Comparison of ENCODE assay signal across 8 mouse cellular contexts in the genomic region with DNA sequence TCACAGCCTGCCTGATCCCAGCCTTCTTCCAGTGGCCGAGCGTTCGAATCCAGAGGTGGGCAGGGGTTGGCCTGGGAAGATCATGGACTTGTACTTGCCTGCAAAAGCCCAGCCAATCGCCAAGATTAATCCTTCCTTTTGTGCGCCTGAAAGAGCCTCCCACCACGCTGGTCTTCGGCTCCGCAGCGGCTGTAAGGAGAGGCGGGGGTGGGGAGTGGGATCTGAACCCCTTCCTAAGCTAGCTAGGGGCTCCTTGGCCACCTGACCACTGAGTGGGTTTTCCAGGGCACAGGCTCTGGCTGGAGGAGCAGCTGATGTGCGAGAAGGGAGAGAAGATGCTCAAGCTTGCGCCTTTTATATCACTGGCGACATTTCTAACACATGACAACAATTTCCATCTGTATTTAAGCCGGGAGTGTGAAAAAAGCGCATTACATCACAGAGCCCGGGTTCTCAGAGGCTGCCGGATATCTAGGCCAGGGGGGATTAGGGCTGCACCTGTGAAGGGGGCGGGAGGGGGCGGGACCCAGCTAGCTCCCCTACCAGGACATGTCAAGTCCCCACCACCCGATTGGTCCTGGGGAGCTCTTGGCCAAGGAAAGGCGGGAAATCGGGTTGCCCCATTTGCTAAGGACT.
DNase-seq lines count a peak whose midpoint lies in the region; ATAC-seq lines count a peak whose summit lies in the region.

No protein-coding gene starts in this region.

- 0 out of 2 replicates have a peak overlapping the region, but pooled peaks have one; percentile 41 for H3K27ac ChIP-seq in heart, embryonic 11.5 days (ENCODE audit: low read depth, low read length)

- peak overlapping the region; percentile 72 for H3K4me2 ChIP-seq in heart, embryonic 11.5 days

- no peaks in the 10 kb centered on the region for H3K27me3 ChIP-seq in heart, embryonic 11.5 days (ENCODE audit: control insufficient read depth, insufficient read depth, low read length)

- peak overlapping the region; percentile 43 for H3K9ac ChIP-seq in heart, embryonic 11.5 days (ENCODE audit: low read depth, low read length)

- H3K36me3 ChIP-seq in heart, embryonic 11.5 days (ENCODE audit: control insufficient read depth, insufficient read depth, low read length), result no peaks in the 10 kb centered on the region

- peak overlapping the region; percentile 40 for H3K4me3 ChIP-seq in heart, embryonic 11.5 days (ENCODE audit: low read depth, low read length)

- H3K9me3 ChIP-seq in heart, embryonic 11.5 days (replicated peaks; ENCODE audit: control insufficient read depth, low read length), result no peaks in the 10 kb centered on the region

- no peak for ATAC-seq in heart, embryonic 11.5 days (replicated peaks; ENCODE audit: insufficient number of reproducible peaks, low FRiP score, low TSS enrichment)

- intact Hi-C loops in left cerebral cortex, postnatal 10 days (cut with DNase I), result loop anchor here (10.0 kb wide), 1 partner anchor 129 kb away; no protein-coding TSS in a partner anchor

- peaks cover 21% of the 10 kb centered on the region for H3K4me1 ChIP-seq in heart, embryonic 11.5 days (ENCODE audit: control insufficient read depth, insufficient read depth, low read length)

- no peak for DNase-seq in heart, adult 9 months (ENCODE audit: low spot score in 2 of 2)
- DNase-seq in cerebellum, adult 9-11 months, result peak; percentile 65
- DNase-seq in frontal cortex, adult 2 months (ENCODE audit: extremely low spot score in 1 of 2, low spot score in 1 of 2), result peak; percentile 36 to 54
- DNase-seq in left cerebral cortex, postnatal 10 days (ENCODE audit: extremely low spot score in 1 of 2, low spot score in 2 of 2), result peak; percentile 30 to 34
- peak; percentile 48 for DNase-seq in right cerebral cortex, adult 18-20 months
- no peak for DNase-seq in spleen, adult 12 weeks (ENCODE audit: low spot score)
- DNase-seq in adrenal gland, postnatal 10 days, result no peak

- WGBS in heart, embryonic 11.5 days (ENCODE audit: insufficient replicate concordance), result 4% methylated on average over 22 of the region's 22 CpGs

Comparison
In these comparisons a context has a peak if more than half of its experiments do, and no peak if none do; other contexts are left out.
1. DNase-seq: peak in cerebellum, adult 9-11 months (single experiment), frontal cortex, adult 2 months (2 of 2), left cerebral cortex, postnatal 10 days (2 of 2) and right cerebral cortex, adult 18-20 months (single experiment); none in heart, adult 9 months (0 of 2), spleen, adult 12 weeks (single experiment) and adrenal gland, postnatal 10 days (single experiment).